Mouse (Mus musculus): Measurements from ENCODE around the gene Ifna2. TPM values are rescaled to one million over a fixed set of nuclear protein-coding genes. Genes with fewer than 3 reads are reported as not detected.

Gene Ifna2
- polyA plus RNA-seq, 1 experiment from 2014 or later = not detected

GRCm38 (mm10) chr4:88705924-88706323, 22.2 kb upstream of the Ifna2 start:
- no peak overlapping the region for H3K9ac ChIP-seq (ENCODE audit: low read length)
- 32% methylated on average over 3 of the region's 3 CpGs for WGBS
- no peaks in the 10 kb centered on the region for H3K36me3 ChIP-seq (ENCODE audit: control insufficient read depth, insufficient read depth, low read length)
- no peaks in the 10 kb centered on the region for H3K9me3 ChIP-seq (ENCODE audit: control insufficient read depth, low read length)
- ATAC-seq (ENCODE audit: low read depth) = no peak
- no peaks in the 10 kb centered on the region for H3K27me3 ChIP-seq (ENCODE audit: control insufficient read depth, insufficient read depth, low read depth, low read length)
- no peak overlapping the region for H3K27ac ChIP-seq (ENCODE audit: low read length)
- H3K4me2 ChIP-seq (ENCODE audit: low read depth, low read length) = no peak overlapping the region
- H3K4me3 ChIP-seq (ENCODE audit: low read length) = no peak overlapping the region
- no peaks in the 10 kb centered on the region for H3K4me1 ChIP-seq (replicated peaks; ENCODE audit: control insufficient read depth, insufficient read depth, low read length)

- no peaks in the 10 kb centered on the region for H3K9me3 ChIP-seq (ENCODE audit: control insufficient read depth, low read length)
- 83% methylated on average over 1 of the region's 1 CpGs for WGBS
- ATAC-seq (ENCODE audit: low read depth) = no peak
Observed at GRCm38 (mm10) chr4:88699301-88699700, 15.6 kb upstream of the Ifna2 start.

GRCm38 (mm10) chr4:88698781-88699180, 15.1 kb upstream of the Ifna2 start:
- no peak overlapping the region for H3K27ac ChIP-seq (ENCODE audit: low read length)
- H3K9ac ChIP-seq (ENCODE audit: low read length) = no peak overlapping the region
- 70% methylated on average over 5 of the region's 5 CpGs for WGBS
- H3K4me2 ChIP-seq (ENCODE audit: low read depth, low read length) = no peak overlapping the region
- no peaks in the 10 kb centered on the region for H3K9me3 ChIP-seq (ENCODE audit: control insufficient read depth, low read length)
- no peaks in the 10 kb centered on the region for H3K27me3 ChIP-seq (ENCODE audit: control insufficient read depth, insufficient read depth, low read depth, low read length)
- no peaks in the 10 kb centered on the region for H3K36me3 ChIP-seq (ENCODE audit: control insufficient read depth, insufficient read depth, low read length)
- ATAC-seq (ENCODE audit: low read depth) = no peak
- H3K4me3 ChIP-seq (ENCODE audit: low read length) = no peak overlapping the region
- no peaks in the 10 kb centered on the region for H3K4me1 ChIP-seq (replicated peaks; ENCODE audit: control insufficient read depth, insufficient read depth, low read length)

More at GRCm38 (mm10) chr4:88699301-88699700, 15.6 kb upstream of the Ifna2 start:
- no peaks in the 10 kb centered on the region for H3K4me1 ChIP-seq (replicated peaks; ENCODE audit: control insufficient read depth, insufficient read depth, low read length)
- H3K27me3 ChIP-seq (ENCODE audit: control insufficient read depth, insufficient read depth, low read depth, low read length) = no peaks in the 10 kb centered on the region
- H3K9ac ChIP-seq (ENCODE audit: low read length) = no peak overlapping the region
- no peaks in the 10 kb centered on the region for H3K36me3 ChIP-seq (ENCODE audit: control insufficient read depth, insufficient read depth, low read length)
- H3K4me2 ChIP-seq (ENCODE audit: low read depth, low read length) = no peak overlapping the region
- no peak overlapping the region for H3K27ac ChIP-seq (ENCODE audit: low read length)
- no peak overlapping the region for H3K4me3 ChIP-seq (ENCODE audit: low read length)

GRCm38 (mm10) chr4:88697753-88698152, 14.0 kb upstream of the Ifna2 start:
- Histone ChIP-seq H3K9me3 (ENCODE audit: control insufficient read depth, low read length) (no peaks in the 10 kb centered on the region), H3K27me3 (ENCODE audit: control insufficient read depth, insufficient read depth, low read depth, low read length) (no peaks in the 10 kb centered on the region), H3K36me3 (ENCODE audit: control insufficient read depth, insufficient read depth, low read length) (no peaks in the 10 kb centered on the region), H3K27ac (ENCODE audit: low read length) (no peak overlapping the region), H3K9ac (ENCODE audit: low read length) (no peak overlapping the region), H3K4me1 (replicated peaks; ENCODE audit: control insufficient read depth, insufficient read depth, low read length) (no peaks in the 10 kb centered on the region), H3K4me2 (ENCODE audit: low read depth, low read length) (no peak overlapping the region), H3K4me3 (ENCODE audit: low read length) (no peak overlapping the region)
- ATAC-seq (ENCODE audit: low read depth) = no peak
- WGBS = 78% methylated on average over 4 of the region's 4 CpGs

- no peaks in the 10 kb centered on the region for H3K9me3 ChIP-seq (ENCODE audit: control insufficient read depth, low read length)
Observed at GRCm38 (mm10) chr4:88697108-88697507, 13.4 kb upstream of the Ifna2 start.

GRCm38 (mm10) chr4:88696237-88696884, 12.6 kb upstream of the Ifna2 start:
- no peaks in the 10 kb centered on the region for H3K9me3 ChIP-seq (ENCODE audit: control insufficient read depth, low read length)
- peak; percentile 86 for ATAC-seq (ENCODE audit: low read depth)
- no peak overlapping the region for H3K27ac ChIP-seq (ENCODE audit: low read length)
- 21% methylated on average over 3 of the region's 3 CpGs for WGBS
- H3K36me3 ChIP-seq (ENCODE audit: control insufficient read depth, insufficient read depth, low read length) = no peaks in the 10 kb centered on the region
- H3K9ac ChIP-seq (ENCODE audit: low read length) = no peak overlapping the region
- H3K4me1 ChIP-seq (replicated peaks; ENCODE audit: control insufficient read depth, insufficient read depth, low read length) = no peaks in the 10 kb centered on the region
- H3K4me3 ChIP-seq (ENCODE audit: low read length) = no peak overlapping the region
- H3K4me2 ChIP-seq (ENCODE audit: low read depth, low read length) = no peak overlapping the region
- no peaks in the 10 kb centered on the region for H3K27me3 ChIP-seq (ENCODE audit: control insufficient read depth, insufficient read depth, low read depth, low read length)

More at GRCm38 (mm10) chr4:88697108-88697507, 13.4 kb upstream of the Ifna2 start:
- no peak overlapping the region for H3K9ac ChIP-seq (ENCODE audit: low read length)
- no peaks in the 10 kb centered on the region for H3K4me1 ChIP-seq (replicated peaks; ENCODE audit: control insufficient read depth, insufficient read depth, low read length)
- ATAC-seq (ENCODE audit: low read depth) = no peak
- no peak overlapping the region for H3K4me2 ChIP-seq (ENCODE audit: low read depth, low read length)
- 58% methylated on average over 6 of the region's 6 CpGs for WGBS
- H3K27ac ChIP-seq (ENCODE audit: low read length) = no peak overlapping the region
- no peaks in the 10 kb centered on the region for H3K36me3 ChIP-seq (ENCODE audit: control insufficient read depth, insufficient read depth, low read length)
- no peaks in the 10 kb centered on the region for H3K27me3 ChIP-seq (ENCODE audit: control insufficient read depth, insufficient read depth, low read depth, low read length)
- H3K4me3 ChIP-seq (ENCODE audit: low read length) = no peak overlapping the region

- H3K27ac ChIP-seq (ENCODE audit: low read length) = no peak overlapping the region
- WGBS = 71% methylated on average over 2 of the region's 2 CpGs
Observed at GRCm38 (mm10) chr4:88693392-88693791, 9.7 kb upstream of the Ifna2 start.

GRCm38 (mm10) chr4:88692537-88692936, 8.8 kb upstream of the Ifna2 start:
- no peak overlapping the region for H3K9ac ChIP-seq (ENCODE audit: low read length)
- no peak overlapping the region for H3K4me3 ChIP-seq (ENCODE audit: low read length)
- no peaks in the 10 kb centered on the region for H3K27me3 ChIP-seq (ENCODE audit: control insufficient read depth, insufficient read depth, low read depth, low read length)
- no peak overlapping the region for H3K4me2 ChIP-seq (ENCODE audit: low read depth, low read length)
- no peaks in the 10 kb centered on the region for H3K9me3 ChIP-seq (ENCODE audit: control insufficient read depth, low read length)
- no peak overlapping the region for H3K27ac ChIP-seq (ENCODE audit: low read length)
- H3K36me3 ChIP-seq (ENCODE audit: control insufficient read depth, insufficient read depth, low read length) = no peaks in the 10 kb centered on the region
- ATAC-seq (ENCODE audit: low read depth) = no peak
- H3K4me1 ChIP-seq (replicated peaks; ENCODE audit: control insufficient read depth, insufficient read depth, low read length) = no peaks in the 10 kb centered on the region
- WGBS = 46% methylated on average over 1 of the region's 1 CpGs

More at GRCm38 (mm10) chr4:88693392-88693791, 9.7 kb upstream of the Ifna2 start:
- Histone ChIP-seq H3K27me3 (ENCODE audit: control insufficient read depth, insufficient read depth, low read depth, low read length) (no peaks in the 10 kb centered on the region), H3K4me3 (ENCODE audit: low read length) (no peak overlapping the region), H3K9me3 (ENCODE audit: control insufficient read depth, low read length) (no peaks in the 10 kb centered on the region), H3K4me1 (replicated peaks; ENCODE audit: control insufficient read depth, insufficient read depth, low read length) (no peaks in the 10 kb centered on the region), H3K36me3 (ENCODE audit: control insufficient read depth, insufficient read depth, low read length) (no peaks in the 10 kb centered on the region), H3K4me2 (ENCODE audit: low read depth, low read length) (no peak overlapping the region), H3K9ac (ENCODE audit: low read length) (no peak overlapping the region)
- ATAC-seq (ENCODE audit: low read depth) = no peak

- Histone ChIP-seq H3K27me3 (ENCODE audit: control insufficient read depth, insufficient read depth, low read depth, low read length) (no peaks in the 10 kb centered on the region), H3K9ac (ENCODE audit: low read length) (no peak within 1 kb of the TSS), H3K4me3 (ENCODE audit: low read length) (no peak within 1 kb of the TSS), H3K9me3 (ENCODE audit: control insufficient read depth, low read length) (no peaks in the 10 kb centered on the region), H3K4me2 (ENCODE audit: low read depth, low read length) (no peak within 1 kb of the TSS), H3K4me1 (replicated peaks; ENCODE audit: control insufficient read depth, insufficient read depth, low read length) (no peaks in the 10 kb centered on the region), H3K36me3 (ENCODE audit: control insufficient read depth, insufficient read depth, low read length) (no peaks in the 10 kb centered on the region), H3K27ac (ENCODE audit: low read length) (no peak within 1 kb of the TSS)
- ATAC-seq (ENCODE audit: low read depth) = no peak
- WGBS = 53% methylated on average over 2 of the region's 2 CpGs
Observed at GRCm38 (mm10) chr4:88691259-88691658, 7.5 kb upstream of the Ifna2 start, which contains the start of gene Ifnab. Ifnab (minus strand) TSS chr4:88691359.
